Comparison of ENCODE assay signal across 8 mouse cellular contexts in the genomic region with DNA sequence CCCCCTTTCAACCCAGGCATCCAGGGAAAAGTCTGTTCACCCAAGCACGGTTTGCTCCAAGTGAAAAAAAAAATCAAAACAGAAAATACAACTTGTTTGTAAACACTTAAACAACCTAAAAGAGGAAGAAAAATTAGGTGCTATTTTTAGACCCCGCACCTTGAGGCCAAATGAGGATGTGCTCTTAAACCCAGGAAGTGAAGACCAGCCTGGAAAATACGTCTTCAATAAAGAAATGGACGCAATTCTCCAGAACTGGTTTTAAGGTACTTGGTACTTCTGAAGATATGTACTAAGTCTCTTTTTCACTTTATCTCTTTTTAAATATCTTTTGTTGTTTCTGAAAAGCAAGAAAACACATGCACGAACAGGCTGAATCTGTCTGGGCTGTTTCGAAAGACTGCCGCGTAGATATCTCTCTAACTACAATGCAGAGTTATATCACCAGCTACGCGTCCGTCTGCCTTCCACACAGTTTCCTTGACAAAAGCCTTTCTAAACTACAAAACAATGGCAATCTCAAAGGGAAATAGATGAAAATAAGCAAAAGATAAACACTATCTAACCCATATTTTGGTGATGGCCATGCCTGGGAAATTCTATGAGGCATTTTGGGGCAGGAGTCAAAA. TPM values are rescaled to one million over a fixed set of nuclear protein-coding genes. Genes with fewer than 3 reads are reported as not detected.
DNase-seq lines count a peak whose midpoint lies in the region; ATAC-seq lines count a peak whose summit lies in the region.

No protein-coding gene starts in this region.

- H3K36me3 ChIP-seq in forebrain, embryonic 13.5 days (ENCODE audit: poor library complexity, severe bottlenecking) = no peaks in the 10 kb centered on the region
- no peaks in the 10 kb centered on the region for H3K36me3 ChIP-seq in forebrain, embryonic 15.5 days
- H3K36me3 ChIP-seq in liver, embryonic 15.5 days (replicated peaks) = no peaks in the 10 kb centered on the region
- H3K36me3 ChIP-seq in stomach, embryonic 16.5 days (ENCODE audit: control insufficient read depth, insufficient read depth, low read length) = no peaks in the 10 kb centered on the region

- no peaks in the 10 kb centered on the region for H3K9me3 ChIP-seq in forebrain, embryonic 13.5 days (replicated peaks)
- no peaks in the 10 kb centered on the region for H3K9me3 ChIP-seq in forebrain, embryonic 15.5 days
- H3K9me3 ChIP-seq in liver, embryonic 15.5 days (replicated peaks) = no peaks in the 10 kb centered on the region
- H3K9me3 ChIP-seq in stomach, embryonic 16.5 days (replicated peaks; ENCODE audit: control insufficient read depth, low read length) = no peaks in the 10 kb centered on the region

- no peak overlapping the region for H3K27ac ChIP-seq in forebrain, embryonic 13.5 days
- H3K27ac ChIP-seq in forebrain, embryonic 15.5 days (replicated peaks) = no peak overlapping the region
- H3K27ac ChIP-seq in liver, embryonic 15.5 days (replicated peaks) = no peak overlapping the region
- peak overlapping the region; percentile 64 for H3K27ac ChIP-seq in stomach, embryonic 16.5 days (ENCODE audit: low read length)

- no peak overlapping the region for H3K9ac ChIP-seq in forebrain, embryonic 13.5 days
- no peak overlapping the region for H3K9ac ChIP-seq in forebrain, embryonic 15.5 days (replicated peaks)
- H3K9ac ChIP-seq in liver, embryonic 15.5 days = no peak overlapping the region
- no peak overlapping the region for H3K9ac ChIP-seq in stomach, embryonic 16.5 days (ENCODE audit: low read length)

- H3K4me2 ChIP-seq in forebrain, embryonic 13.5 days = peak overlapping the region; percentile 22
- H3K4me2 ChIP-seq in forebrain, embryonic 15.5 days (replicated peaks) = no peak overlapping the region
- peak overlapping the region; percentile 53 for H3K4me2 ChIP-seq in liver, embryonic 15.5 days
- peak overlapping the region; percentile 29 for H3K4me2 ChIP-seq in stomach, embryonic 16.5 days (ENCODE audit: low read depth, low read length)

- H3K4me3 ChIP-seq in forebrain, embryonic 13.5 days = no peak overlapping the region
- no peak overlapping the region for H3K4me3 ChIP-seq in forebrain, embryonic 15.5 days
- H3K4me3 ChIP-seq in liver, embryonic 15.5 days (replicated peaks) = peak overlapping the region; percentile 39
- peak overlapping the region; percentile 19 for H3K4me3 ChIP-seq in stomach, embryonic 16.5 days (replicated peaks; ENCODE audit: low read length)

- no peaks in the 10 kb centered on the region for H3K27me3 ChIP-seq in forebrain, embryonic 13.5 days
- H3K27me3 ChIP-seq in forebrain, embryonic 15.5 days = no peaks in the 10 kb centered on the region
- no peaks in the 10 kb centered on the region for H3K27me3 ChIP-seq in liver, embryonic 15.5 days
- no peaks in the 10 kb centered on the region for H3K27me3 ChIP-seq in stomach, embryonic 16.5 days (ENCODE audit: control insufficient read depth, insufficient read depth, low read length)

- H3K4me1 ChIP-seq in forebrain, embryonic 13.5 days = no peaks in the 10 kb centered on the region
- H3K4me1 ChIP-seq in forebrain, embryonic 15.5 days = peaks cover 5% of the 10 kb centered on the region; the same call in 1 of the 2 replicates
- peaks cover 24% of the 10 kb centered on the region for H3K4me1 ChIP-seq in liver, embryonic 15.5 days (replicated peaks)
- H3K4me1 ChIP-seq in stomach, embryonic 16.5 days (ENCODE audit: control insufficient read depth, insufficient read depth, low read length) = peaks cover 9% of the 10 kb centered on the region

- 75% methylated on average over 11 of the region's 11 CpGs for WGBS in forebrain, embryonic 13.5 days
- WGBS in forebrain, embryonic 15.5 days = 81% methylated on average over 11 of the region's 11 CpGs
- WGBS in liver, embryonic 15.5 days (ENCODE audit: insufficient replicate concordance) = 20% methylated on average over 11 of the region's 11 CpGs
- WGBS in stomach, embryonic 16.5 days = 65% methylated on average over 11 of the region's 11 CpGs

- no peak for ATAC-seq in forebrain, embryonic 13.5 days
- ATAC-seq in forebrain, embryonic 15.5 days (replicated peaks) = no peak
- no peak for ATAC-seq in liver, embryonic 15.5 days (ENCODE audit: insufficient read depth)
- no peak for ATAC-seq in stomach, embryonic 16.5 days (ENCODE audit: insufficient read depth, low FRiP score)

- DNase-seq in retina, postnatal 1 day = peak; percentile 10
- DNase-seq in retina, embryonic 14.5 days (ENCODE audit: low spot score) = no peak
- no peak for DNase-seq in gastrocnemius, adult 8-10 months (ENCODE audit: low spot score in 2 of 2)
- no peak for DNase-seq in adrenal gland, postnatal 10 days

RNA-seq across cellular contexts. Expression of gene Calcrl, which starts 37.7 kb away (rescaled TPM):
- 5.6 and 5.7 TPM in 2 replicates for polyA plus RNA-seq in forebrain, embryonic 13.5 days (2015; fragmentation: Nextera tagmentation; extraction: Ambion mirVana)
- polyA plus RNA-seq in forebrain, embryonic 15.5 days (2015; fragmentation: Nextera tagmentation; extraction: Ambion mirVana) = 5.7 and 6.9 TPM in 2 replicates
- polyA plus RNA-seq in liver, embryonic 15.5 days (2015; fragmentation: Nextera tagmentation; extraction: Ambion mirVana) = 10.0 and 11.5 TPM in 2 replicates
- polyA plus RNA-seq in stomach, embryonic 16.5 days (2015; fragmentation: Nextera tagmentation; extraction: Ambion mirVana) = 45.9 and 47.0 TPM in 2 replicates
- 10 to 100 TPM in 2 of 4 experiments, 1 to 10 TPM in 2; 9.7 to 11.1 (median 10.4) TPM for total RNA-seq in gastrocnemius, adult 8-10 months (2022)
- 10 to 100 TPM; 32.0 to 33.9 TPM for total RNA-seq in adrenal gland, postnatal 10 days (2021)

Comparison
In these comparisons a context has a peak if more than half of its experiments do, and no peak if none do; other contexts are left out.
1. H3K4me3 ChIP-seq: peak in liver, embryonic 15.5 days (single experiment) and stomach, embryonic 16.5 days (single experiment); none in forebrain, embryonic 13.5 days (single experiment) and forebrain, embryonic 15.5 days (single experiment).